Mouse (Mus musculus) v-Abl transformed pro-B cells (cell line): ENCODE data around the gene Ptprc.

Experiments used
- in situ Hi-C, 2 experiments: fragments of 400-800 bp; cut with MboI; formaldehyde crosslinking; loops; one replicate each; pipeline ENCODE4 v1.15.1; 2025; ENCODE audit not compliant: unreplicated experiment in 2 of 2

Ptprc gene

DNA sequence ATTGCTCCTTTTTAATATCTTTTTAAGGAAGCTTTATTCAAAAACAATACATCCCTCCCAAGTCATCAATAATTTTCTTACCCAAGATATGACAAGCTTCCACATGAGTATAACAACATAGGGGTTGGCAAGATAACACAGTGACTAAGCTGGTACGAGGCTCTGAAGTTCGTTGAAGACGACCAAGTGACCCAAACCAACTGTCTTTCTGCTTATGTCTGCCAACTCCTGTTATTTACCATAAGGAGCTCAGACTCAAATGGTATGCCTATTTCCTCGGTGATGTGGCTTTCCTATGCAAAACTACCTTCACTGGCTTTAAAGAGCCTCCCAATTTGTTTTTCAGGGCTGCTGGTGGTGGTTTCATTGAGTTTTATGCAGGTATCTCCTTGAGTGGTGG lies at the start of gene Ptprc:
Gene Ptprc (minus strand): TSS at position 215 of the 400 bp plus-strand sequence.
- in situ Hi-C loops, result no loop called here

DNA sequence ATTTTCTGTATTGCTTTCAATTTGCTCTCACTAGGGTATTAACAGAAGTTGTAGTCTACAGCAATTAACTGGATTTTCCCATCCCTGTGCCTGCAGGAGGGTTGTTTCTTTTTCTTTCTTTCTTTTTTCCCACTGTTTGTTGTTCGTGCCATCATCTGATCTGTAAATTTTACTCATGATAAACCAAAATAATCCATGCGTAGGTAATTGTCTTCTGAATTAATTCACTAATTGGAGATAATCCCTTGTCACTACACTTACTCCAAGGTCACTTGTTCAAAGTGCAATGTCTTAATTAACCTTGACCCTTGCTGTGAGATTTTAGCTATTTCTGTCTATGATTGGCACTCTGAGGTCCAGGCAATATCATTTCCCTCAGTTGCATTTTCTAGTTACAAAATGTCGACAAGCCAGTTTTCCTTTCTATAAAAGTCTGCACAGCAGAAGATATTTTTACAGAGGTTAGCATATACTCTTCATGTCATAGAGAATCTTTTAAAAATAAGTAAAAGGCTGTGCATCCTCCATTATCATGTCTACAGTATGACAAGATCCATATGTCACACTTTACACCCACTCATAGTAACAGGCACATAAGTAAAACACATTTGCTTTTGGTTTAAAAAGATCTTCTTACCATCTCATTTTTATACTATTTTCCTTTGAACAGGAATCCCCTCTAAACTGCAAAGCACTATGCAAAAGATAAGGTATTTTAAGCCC lies 39.4 kb upstream of the Ptprc start:
- in situ Hi-C loops, result no loop called here

DNA sequence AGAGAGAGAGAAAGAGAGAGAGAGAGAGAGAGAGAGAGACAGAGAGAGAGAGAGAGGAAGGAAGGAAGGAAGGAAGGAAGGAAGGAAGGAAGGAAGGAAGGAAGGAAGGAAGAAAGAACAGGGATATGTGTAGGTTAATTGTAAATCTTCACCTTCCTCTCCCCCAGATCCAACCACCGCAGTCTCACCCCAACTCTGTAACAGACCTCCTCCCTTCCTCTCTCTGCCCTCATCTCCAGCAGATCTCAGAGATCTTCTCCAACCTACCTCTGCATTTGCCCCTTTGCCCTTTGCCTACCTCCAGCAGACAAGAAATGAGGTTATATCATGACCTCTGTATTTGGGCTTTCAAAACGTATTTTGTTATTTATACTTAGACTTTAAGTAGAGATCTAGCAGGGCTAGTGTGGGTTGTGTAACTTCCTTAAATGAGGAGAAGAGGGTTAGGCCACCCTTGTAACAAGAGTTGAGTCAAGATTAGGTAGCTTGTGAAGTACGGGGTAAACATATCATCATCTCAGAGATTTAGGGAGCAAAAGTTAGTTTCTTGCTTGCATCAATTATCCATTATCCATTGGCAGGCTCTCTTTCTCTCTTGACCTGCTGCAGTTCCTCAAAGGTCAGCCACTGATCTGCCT lies 35.0 kb upstream of the Ptprc start:
- in situ Hi-C loops, result no loop called here

DNA sequence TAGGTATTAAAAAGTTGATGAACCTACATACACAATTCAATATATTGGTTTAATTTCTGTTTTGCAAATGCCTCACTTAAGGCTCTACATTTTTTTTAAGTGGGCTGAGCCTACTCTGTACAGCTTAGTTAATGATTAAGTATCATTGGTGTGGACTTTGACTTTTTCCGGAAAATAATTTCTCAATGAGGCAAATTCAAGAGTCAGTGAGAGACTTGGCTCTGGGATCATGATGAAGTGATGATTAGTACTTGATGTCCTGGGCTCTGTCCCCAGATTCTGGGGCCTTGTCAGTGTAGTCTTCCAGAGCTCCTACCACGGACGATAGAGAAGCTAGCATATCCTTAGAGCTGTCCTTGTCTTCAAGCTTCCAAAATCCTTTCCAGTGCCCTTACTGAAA lies 34.2 kb upstream of the Ptprc start:
- in situ Hi-C loops, result no loop called here

DNA sequence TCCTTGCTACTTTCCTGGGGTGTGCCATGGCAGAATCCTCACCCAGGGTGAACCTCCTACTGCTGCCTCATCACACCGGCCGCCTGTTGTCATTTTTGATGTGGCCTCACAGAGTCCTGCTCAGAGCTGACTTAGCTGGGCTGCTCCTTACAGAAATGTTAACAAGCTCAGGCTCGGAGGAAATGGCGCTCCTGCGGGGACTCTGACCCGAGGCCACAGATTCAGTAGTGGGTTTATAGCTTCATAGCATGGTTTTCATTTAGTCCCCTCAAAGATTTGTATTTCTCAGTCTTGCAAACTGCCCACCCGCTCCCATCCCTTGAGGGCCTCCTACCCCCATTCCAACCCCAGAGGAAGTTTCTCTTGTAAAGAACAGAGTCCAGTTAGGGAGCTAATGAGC lies 30.5 kb upstream of the Ptprc start:
- in situ Hi-C loops, result no loop called here

DNA sequence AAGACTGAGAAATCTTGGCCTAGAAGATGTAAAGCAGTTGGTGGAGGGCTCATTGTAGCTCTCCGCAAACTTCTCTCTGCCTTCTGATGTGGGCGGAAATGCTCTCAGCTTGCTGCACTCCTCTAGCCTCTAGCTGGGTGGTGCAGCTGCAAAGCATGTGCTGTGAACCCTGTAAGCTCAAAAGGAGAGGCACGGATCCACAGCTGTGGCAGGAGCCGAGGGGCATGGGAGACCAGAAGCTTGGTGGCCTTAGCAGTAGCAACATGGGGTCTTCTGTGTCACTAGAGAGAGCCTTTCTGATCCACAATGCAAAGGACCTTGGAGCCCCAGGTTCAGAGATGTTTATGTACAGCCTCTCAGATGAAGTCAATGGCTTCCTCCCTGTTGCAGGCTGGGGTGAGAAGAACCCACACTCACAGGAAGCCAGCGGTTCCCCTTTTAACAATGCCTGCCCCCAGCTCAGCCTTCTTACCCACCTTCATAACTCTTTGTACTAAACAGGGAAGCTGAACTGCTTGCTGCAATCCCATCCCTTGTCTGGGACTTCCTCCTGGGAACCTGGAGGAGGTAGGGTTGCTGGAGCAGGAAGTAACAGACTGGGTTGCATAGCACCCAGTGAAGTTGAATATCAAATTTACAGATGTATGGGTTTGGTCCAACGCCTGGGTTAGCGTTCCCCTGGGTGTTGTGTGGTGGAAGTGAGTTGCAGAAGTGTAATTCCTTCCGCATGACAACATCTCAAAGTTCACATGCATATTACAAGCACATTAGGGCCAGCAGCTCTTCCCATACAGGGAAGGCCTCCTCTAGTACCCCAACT lies 16.4 kb upstream of the Ptprc start:
- in situ Hi-C loops, result loop anchor here in 1 of 2 experiments (5.0 kb wide), 1 partner anchor 60 kb away; no protein-coding TSS in a partner anchor

DNA sequence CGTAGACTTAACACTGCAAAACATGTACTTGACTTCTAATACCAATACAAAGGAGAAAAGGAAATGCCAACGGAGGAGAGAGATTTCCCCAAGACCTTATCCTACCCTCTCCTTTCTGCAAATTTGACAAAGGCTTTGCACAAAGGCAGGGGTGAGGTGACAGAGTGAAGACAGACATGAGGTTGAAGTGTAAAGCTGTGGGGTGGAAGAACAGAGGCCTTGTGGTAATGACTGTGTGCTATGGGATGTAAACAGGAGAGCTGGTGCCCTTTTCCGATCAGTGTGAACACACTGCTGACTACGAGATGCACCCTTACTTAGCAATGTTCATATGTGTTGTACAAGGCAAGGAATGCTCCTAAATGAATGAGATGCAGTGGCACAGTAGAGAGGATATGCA lies 12.6 kb upstream of the Ptprc start:
- in situ Hi-C loops, result no loop called here

DNA sequence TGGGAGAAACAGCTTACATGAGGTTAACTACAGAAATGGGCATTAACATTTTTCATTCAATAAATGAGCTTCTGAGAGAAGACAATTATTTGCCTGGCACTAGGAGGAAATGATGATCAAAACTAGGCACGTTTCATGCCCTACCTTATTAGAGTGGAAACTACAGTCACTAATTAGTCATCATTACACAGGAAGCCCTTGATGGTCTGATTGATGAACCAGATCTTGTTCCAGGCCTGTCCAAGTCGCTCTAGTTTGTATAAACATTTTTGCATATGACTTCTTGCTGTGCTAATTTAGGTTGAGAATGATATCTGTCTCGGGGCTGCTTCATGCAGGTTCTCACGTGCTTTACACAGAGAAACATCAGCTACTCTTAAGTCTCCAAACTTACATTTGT lies 10.4 kb upstream of the Ptprc start:
- in situ Hi-C loops, result no loop called here

DNA sequence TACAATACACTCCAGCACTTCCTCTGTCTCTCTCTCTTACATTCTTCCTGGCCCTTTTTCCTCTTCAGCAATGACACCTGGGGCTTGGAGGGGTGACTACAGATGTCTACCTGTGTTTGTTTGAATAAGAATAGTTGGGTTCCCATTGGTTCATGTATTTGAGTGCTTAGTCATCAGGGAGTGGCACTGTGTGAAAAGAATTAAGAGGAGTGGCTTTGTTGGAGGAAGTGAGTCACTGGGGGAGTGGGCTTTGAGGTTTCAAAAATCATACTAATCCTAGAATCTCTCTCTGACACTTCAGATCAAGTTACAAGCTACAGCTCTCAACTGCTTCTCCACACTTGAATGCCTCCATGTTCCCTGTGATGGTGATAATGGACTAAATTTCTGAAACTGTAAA lies 4.6 kb upstream of the Ptprc start:
- in situ Hi-C loops, result no loop called here

DNA sequence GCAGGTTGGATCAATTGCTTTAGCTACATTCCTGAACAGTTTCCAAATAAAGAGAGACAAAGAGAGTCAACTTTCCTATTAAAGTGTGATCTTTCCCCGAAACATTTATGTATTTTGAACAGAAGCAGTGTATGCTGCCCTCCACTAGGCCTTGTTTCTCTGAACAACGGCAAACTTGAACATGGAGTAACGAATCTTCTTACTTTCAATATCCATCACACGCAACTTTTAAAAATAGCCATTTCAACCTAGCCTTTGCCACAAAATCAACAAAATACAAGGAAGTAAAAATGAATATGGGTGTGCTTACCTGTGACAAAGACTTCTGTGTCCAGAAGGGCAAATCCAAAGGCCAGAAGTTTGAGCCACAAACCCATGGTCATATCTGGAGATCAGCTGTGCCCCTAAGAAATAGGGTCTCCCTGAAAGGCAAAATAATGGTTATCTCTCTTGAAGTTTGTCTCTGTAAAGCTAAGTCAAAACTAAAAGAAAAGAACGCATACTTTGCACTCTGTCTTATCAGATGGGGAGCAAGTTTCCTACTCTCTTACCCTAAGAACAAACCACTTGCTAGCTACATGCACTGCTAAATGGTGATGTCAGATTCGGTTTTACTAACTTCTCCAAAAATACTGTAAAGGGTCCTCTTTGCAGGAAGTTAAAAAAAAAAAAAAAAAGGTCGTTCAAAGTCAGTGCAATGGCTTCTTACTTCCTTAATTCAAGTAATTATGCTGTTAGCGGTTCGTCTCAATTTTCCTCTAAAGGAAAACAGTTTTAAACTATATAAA lies 609 bp downstream of the Ptprc start:
- in situ Hi-C loops, result loop anchor here (5.0 kb wide), 1 partner anchor 38 kb away; no protein-coding TSS in a partner anchor

DNA sequence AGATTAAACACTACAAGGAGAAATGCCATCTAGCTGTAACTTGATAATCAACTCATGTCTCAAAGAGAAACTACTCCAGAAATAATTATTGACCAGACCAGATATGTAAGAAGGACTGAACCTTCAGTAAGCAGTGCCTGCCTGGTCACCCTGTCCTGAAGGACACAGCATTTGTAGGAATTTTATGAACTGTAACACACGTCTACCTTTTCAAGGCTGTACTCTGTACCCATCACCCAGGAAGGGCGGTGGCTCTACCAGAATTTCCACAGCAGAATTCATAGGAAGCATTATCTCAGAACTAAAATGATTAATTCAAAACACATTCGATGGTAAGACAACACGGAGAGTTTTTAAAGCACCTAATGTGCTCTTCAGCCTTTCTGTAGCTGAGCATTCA lies 1.4 kb downstream of the Ptprc start:
- in situ Hi-C loops, result loop anchor here (5.0 kb wide), 1 partner anchor 37 kb away; no protein-coding TSS in a partner anchor

DNA sequence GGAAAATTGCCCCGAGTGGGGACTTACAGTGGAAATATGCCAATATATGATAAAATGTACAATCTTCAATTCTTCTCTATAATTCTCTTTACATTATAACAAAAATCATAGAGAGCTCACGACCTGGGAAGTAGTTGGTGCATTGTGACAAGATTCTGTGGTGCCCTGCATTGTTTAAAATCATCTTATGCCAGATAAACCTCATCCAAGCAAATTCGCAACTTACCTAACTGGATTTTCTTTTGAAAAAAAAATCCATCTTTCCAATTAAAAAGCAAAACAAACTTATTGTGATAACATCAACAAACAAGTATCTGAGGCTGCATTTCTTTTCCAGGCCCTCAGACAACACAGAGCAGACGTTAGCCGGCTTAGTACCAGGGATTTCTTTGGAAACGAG lies 1.8 kb downstream of the Ptprc start:
- in situ Hi-C loops, result loop anchor here (5.0 kb wide), 1 partner anchor 36 kb away; no protein-coding TSS in a partner anchor

DNA sequence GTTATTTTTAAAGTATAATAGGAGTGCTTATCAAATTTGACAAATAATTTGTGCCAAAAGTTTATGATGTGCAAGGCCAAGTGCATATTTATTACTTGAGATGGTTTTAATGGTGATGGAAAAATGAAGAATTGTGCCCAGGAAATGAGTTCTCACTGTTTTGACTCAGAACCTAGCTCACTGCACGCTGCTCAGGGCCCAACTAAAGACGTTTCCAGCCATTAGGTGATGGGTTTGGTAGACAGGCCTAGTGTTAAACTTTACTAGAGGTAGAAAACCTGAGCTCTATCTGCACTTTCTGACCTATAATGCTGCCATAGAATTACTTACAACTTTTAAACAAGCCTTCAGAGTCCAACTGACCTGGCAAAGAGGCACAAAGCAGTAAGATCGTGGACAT lies 3.0 kb downstream of the Ptprc start:
- in situ Hi-C loops, result loop anchor here (5.0 kb wide), 1 partner anchor 35 kb away; no protein-coding TSS in a partner anchor

DNA sequence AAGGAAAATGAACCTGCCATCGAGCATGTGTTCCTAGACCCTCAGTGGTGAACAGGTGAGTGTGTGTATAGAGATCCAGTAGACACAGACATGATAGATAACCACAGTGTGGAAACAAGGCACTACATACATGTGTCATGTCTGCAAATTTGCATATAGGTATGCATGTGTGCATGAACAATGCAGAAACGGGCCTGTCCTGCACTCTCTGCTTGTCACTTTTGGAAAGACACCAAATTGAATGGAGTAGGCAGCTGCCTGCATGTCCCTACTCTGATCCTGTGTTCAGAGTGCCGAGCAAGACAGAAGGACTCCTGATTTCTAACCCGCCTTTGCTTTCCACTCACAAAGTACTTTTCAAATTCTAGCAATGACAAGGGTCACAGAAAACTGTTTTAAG lies 3.4 kb downstream of the Ptprc start:
- in situ Hi-C loops, result loop anchor here (5.0 kb wide), 1 partner anchor 35 kb away; no protein-coding TSS in a partner anchor

DNA sequence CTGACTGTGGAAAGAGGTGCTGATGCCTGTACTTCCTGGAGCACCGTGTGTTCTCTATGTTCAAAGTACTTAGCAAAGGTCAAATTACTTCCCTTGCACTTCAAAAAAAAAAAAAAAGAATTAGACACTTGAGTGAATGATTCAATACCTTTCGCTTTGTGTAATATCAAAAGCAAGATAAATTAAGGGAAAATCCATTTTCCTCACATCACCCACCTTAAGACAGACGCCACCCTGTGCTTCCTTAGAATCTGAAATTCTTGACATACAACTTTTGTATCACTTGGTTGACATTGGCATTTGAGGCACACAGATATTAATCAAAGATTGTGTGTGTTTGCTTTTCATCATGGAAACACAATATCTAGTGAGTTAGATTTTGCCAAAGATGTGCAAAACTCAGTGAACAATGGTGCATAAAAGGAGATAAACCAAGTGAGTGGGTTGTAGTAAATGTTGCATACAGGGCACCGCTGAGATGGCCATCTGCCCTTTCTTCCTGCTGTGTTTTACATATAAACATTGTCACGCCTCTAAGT lies 9.2 kb downstream of the Ptprc start:
- in situ Hi-C loops, result no loop called here

DNA sequence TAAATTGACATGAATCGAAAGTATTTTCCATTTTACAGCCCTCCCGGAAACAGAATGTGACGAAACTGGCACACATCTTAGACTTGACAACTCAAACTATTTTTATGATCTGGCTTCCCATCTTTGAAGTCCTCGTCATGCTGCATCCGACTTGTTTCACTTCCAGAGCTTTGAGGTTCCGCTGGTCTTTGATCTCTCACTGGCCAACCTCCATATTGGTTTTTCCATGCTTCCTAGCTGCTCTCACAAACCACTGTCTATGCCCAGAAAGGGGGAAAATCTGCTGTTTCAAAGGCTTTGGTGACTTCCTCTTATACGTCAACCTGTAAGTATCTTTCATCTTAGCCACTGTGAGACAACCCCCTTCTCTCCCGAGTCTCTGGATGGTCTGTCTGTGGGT lies 12.9 kb downstream of the Ptprc start:
- in situ Hi-C loops, result no loop called here

DNA sequence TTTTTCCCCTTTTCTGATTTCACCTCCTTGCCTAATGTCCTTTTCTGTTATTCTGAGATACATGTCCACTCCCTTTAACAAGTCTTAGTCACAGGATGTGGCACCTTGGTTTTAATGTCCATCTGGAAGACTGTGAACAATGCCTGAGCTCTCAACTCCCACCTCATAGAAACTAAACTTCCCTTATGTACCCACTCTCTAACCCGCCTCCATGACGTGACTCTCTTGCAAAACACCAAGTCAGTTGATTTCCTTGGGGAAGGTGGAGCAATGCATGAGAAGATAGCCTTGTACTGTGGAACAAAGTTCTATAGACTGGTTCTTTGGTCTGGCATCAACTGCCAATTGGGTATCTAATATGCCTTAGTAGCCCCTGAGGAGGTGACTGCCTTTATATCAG lies 16.6 kb downstream of the Ptprc start:
- in situ Hi-C loops, result no loop called here

DNA sequence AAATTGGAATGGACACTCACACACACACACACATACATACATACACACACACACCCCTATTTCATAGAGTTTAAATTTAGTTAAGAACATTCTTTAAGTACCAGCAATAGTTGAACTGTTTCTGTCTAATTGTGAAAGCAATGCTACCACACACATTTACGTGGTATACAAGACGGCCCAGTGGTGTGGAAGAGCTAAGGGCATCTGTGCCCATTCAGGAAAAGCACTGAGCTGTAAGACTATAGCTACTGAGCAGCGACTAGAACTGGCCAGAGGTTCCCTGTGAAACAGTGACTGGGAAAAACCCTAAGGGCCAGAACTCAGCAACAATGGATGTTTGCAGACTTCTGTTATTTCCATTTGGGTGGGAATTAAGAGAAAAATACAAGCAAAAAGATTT lies 17.3 kb downstream of the Ptprc start:
- in situ Hi-C loops, result no loop called here

DNA sequence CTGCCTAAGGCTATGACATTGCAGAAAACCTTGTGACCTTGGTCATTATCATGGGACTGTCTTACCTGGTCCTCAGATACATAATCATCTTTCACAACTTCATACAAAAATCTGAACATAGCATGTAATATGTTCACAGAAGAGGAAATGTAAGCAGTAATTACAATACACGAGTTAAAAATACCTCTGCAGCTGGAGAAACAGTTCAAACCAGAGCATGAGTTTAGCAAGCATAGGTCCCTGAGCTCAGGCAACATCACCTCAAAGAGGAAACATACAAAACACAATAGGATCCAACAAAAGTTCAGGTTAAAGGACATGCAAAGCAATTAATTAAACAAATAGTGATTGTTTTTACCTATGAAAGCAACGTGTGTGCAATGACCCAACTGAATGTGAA lies 17.8 kb downstream of the Ptprc start:
- in situ Hi-C loops, result no loop called here

DNA sequence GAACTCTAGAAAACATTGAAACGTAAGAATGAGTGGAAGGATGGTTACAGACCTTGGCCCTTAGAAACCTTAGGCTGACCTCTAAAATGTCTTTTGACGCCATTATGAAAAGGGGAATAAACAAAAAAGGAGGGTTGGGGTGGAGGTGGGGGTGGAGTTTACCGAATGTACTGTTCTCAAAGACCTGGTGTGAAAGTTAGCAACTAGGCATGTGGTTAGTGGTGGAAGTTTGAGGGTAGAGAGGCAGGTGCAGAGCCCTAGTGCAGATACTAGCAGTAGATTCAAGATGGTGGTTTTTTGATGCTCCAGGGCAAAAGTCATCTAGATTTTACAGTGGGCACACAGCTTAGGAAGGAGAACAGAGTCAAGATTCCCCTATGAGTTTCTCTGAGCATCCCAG lies 18.5 kb downstream of the Ptprc start:
- in situ Hi-C loops, result no loop called here
